Mouse (Mus musculus) heart, embryonic 15.5 days (tissue): ENCODE data around the gene Dcbld2. TPM values are rescaled to one million over a fixed set of nuclear protein-coding genes. Genes with fewer than 3 reads are reported as not detected.

ENCODE experiments used
- ATAC-seq: fragments of 200-750 bp; cut with Nextera tagmentation; replicated peaks from 2 replicates; pipeline ENCODE4 v1.8.0; 2017; ENCODE audit warnings: low read depth, moderate TSS enrichment; ENCODE audit not compliant: insufficient number of reproducible peaks, insufficient read depth, low FRiP score
- H3K27ac ChIP-seq: fragments of 300-500 bp; sonication (generic); 2 replicates; pipeline ENCODE4 v1.5.1; 2015; ENCODE audit warnings: mild to moderate bottlenecking, inconsistent platforms
- H3K27me3 ChIP-seq: fragments of 300-500 bp; sonication (generic); 2 replicates; pipeline ENCODE4 v1.6.1; 2015; ENCODE audit warnings: inconsistent platforms
- H3K36me3 ChIP-seq: fragments of 300-500 bp; sonication (generic); 2 replicates; pipeline ENCODE4 v1.6.1; 2015; ENCODE audit warnings: mild to moderate bottlenecking, inconsistent platforms
- H3K4me1 ChIP-seq: fragments of 300-500 bp; sonication (generic); replicated peaks from 2 replicates; pipeline ENCODE4 v1.6.1; 2015; ENCODE audit warnings: inconsistent platforms
- H3K4me2 ChIP-seq: fragments of 300-500 bp; sonication (generic); 2 replicates; pipeline ENCODE4 v1.6.1; 2015; ENCODE audit warnings: inconsistent platforms, mild to moderate bottlenecking, moderate library complexity
- H3K4me3 ChIP-seq: fragments of 300-500 bp; sonication (generic); 2 replicates; pipeline ENCODE4 v1.5.1; 2015; ENCODE audit warnings: mild to moderate bottlenecking, inconsistent platforms
- H3K9ac ChIP-seq: fragments of 300-500 bp; sonication (generic); 2 replicates; pipeline ENCODE4 v1.6.1; 2015; ENCODE audit warnings: mild to moderate bottlenecking, inconsistent platforms
- H3K9me3 ChIP-seq: fragments of 300-500 bp; sonication (generic); replicated peaks from 2 replicates; pipeline ENCODE4 v1.6.1; 2016; ENCODE audit warnings: inconsistent platforms
- WGBS: fragments of 180-500 bp; shearing (Covaris S2); methylation state at CpG from one replicate; pipeline ENCODE4 v1.1.7; 2015; ENCODE audit warnings: mixed read lengths; 5-methylcytosine and 5-hydroxymethylcytosine counted together
- polyA plus RNA-seq: library from polyadenylated mRNA; unstranded; fragments of >200 nt; fragmentation: Nextera tagmentation; extraction: Ambion mirVana; gene quantifications from 2 replicates; pipeline ENCODE4 v1.2.1, GENCODE M21; 2015

Dcbld2 gene
- polyA plus RNA-seq, 1 experiment from 2014 or later, result 10.7 TPM

DNA sequence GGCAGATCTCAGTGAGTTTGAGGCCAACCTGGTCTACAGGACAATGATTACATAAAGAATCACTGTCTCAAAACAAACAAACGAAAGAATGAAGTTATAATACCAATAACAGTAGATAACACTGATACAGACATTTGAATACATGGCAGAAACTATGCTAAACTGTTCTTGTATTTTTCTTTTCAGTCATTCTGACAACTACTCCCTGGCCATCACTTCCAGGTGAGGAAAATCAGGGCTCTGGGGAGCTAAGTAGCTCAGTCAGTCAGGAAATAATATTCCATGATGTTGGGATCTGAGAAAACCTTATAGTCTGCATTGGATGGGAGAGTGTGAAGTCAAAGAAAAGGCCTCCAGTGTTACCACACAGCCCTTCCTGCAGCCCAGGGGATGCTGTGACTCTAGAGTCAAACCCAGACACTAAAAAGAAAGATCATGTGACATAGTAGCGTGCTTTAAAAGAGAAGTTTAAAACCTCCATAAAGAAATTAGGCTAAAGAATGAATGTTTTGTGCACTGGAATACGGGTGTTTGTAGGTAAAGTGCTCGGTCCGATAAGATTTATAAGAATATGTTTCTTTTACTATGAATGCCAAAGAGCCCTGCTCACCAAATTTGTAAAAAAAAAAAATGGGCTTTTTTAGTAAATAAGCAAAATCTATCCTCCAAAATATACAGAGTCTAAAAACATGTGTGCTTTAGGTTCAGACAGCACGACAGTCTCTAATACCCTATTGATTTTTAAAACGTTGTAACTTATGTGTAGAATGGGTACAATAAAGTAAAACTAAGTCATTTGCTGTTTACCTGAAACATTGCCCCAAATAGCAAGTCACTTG is 108.9 kb downstream of the Dcbld2 start:
- no peaks in the 10 kb centered on the region for H3K27me3 ChIP-seq
- H3K4me1 ChIP-seq, result peaks cover 28% of the 10 kb centered on the region
- ATAC-seq, result no peak
- no peaks in the 10 kb centered on the region for H3K9me3 ChIP-seq
- no peak overlapping the region for H3K4me2 ChIP-seq
- H3K27ac ChIP-seq, result no peak overlapping the region
- H3K4me3 ChIP-seq, result no peak overlapping the region
- H3K36me3 ChIP-seq, result no peaks in the 10 kb centered on the region
- WGBS, result 88% methylated on average over 7 of the region's 7 CpGs
- no peak overlapping the region for H3K9ac ChIP-seq

Other genes starting within 250 kb of the Dcbld2 start
- gene St3gal6, start 115.8 kb downstream of the Dcbld2 start, polyA plus RNA-seq, result 16.5 and 17.5 TPM in 2 replicates
- gene Gm813, start 208.5 kb downstream of the Dcbld2 start, polyA plus RNA-seq, result not detected in 2 replicates
- not detected in 2 replicates for gene E330017A01Rik, start 230.3 kb downstream of the Dcbld2 start, polyA plus RNA-seq